In genomic region chr2:181381631-181382306, GRCm38 (mm10) we compare ENCODE assay signal across 10 mouse cellular contexts.
"Had no signal": no experiment of that assay in that cellular context is flagged by ENCODE, and none has a peak within 500 bp of the region (broad histone marks: within the 10 kb centered on the region; RNA-seq: fewer than 3 reads in every experiment).

No protein-coding gene starts in this region.

- H3K9me3 ChIP-seq: limb, embryonic 13.5 days; midbrain, embryonic 13.5 days; neural tube, embryonic 12.5 days had no signal

- H3K27me3 ChIP-seq: limb, embryonic 13.5 days; midbrain, embryonic 13.5 days; neural tube, embryonic 12.5 days had no signal

- H3K4me1 ChIP-seq: limb, embryonic 13.5 days; midbrain, embryonic 13.5 days; neural tube, embryonic 12.5 days had no signal

- H3K9ac ChIP-seq: limb, embryonic 13.5 days; liver, embryonic 14.5 days; midbrain, embryonic 13.5 days; neural tube, embryonic 12.5 days had no signal

- ATAC-seq: midbrain, embryonic 13.5 days had no signal

- DNase-seq: kidney, adult 8-10 months; kidney, postnatal 36 days; layer of hippocampus, adult 9-11 months; left cerebral cortex, postnatal 4 days; lung, adult 18-20 months had no signal

- H3K27ac ChIP-seq: kidney, postnatal 0 days; limb, embryonic 13.5 days; liver, embryonic 14.5 days; midbrain, embryonic 13.5 days; neural tube, embryonic 12.5 days had no signal

- H3K4me2 ChIP-seq: limb, embryonic 13.5 days; midbrain, embryonic 13.5 days; neural tube, embryonic 12.5 days had no signal

- H3K4me3 ChIP-seq: limb, embryonic 13.5 days; midbrain, embryonic 13.5 days; neural tube, embryonic 12.5 days had no signal
